Comparison of ENCODE assay signal across 8 mouse cellular contexts in the genomic region with DNA sequence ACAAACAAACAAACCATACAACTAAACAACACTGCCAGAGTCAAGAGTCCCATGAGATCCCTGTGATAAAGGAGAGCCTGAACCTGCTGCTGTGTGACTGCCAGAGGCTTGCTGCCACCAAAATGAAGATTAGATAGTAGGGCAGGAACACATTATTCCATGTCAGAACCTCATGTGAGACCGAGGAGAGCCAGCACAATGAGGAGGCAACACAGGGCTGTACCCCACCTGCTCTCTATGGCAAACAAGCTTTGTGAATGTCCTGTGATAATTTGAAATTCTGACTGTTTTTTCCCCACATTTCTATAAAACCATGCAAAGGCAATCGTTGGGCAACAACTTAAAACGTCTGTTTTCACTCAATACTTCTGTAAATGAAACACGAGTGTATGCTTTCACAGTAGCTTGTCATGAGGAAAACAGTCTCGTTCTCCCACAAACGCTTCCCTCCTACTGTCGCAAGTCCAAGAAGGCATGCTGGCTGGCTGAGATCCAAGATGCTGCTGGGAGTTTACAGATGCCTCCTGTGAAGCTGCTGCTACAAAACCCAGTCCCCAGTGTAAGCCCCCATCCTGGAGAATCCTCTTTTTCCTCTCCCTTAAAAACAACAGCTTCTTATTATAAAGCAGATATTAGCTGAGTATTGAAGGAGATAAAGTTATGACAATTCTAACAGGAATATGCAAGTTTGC.
A peak's percentile ranks its signal among the peaks of the same experiment; 100 is the strongest.
DNase-seq lines count a peak whose midpoint lies in the region; ATAC-seq and TF ChIP-seq lines count a peak whose summit lies in the region.
"Had no signal": no experiment of that assay in that cellular context is flagged by ENCODE, and none has a peak within 500 bp of the region (broad histone marks: within the 10 kb centered on the region; RNA-seq: fewer than 3 reads in every experiment).

No protein-coding gene starts in this region.

- peak overlapping the region; percentile 24; the same call in 1 of the 2 replicates for H3K4me2 ChIP-seq in hindbrain, embryonic 15.5 days
- H3K4me2 ChIP-seq in hindbrain, embryonic 12.5 days (replicated peaks): no peak overlapping the region
- 0 out of 2 replicates have a peak overlapping the region, but pooled peaks have one; percentile 5 for H3K4me2 ChIP-seq in forebrain, postnatal 0 days (ENCODE audit: low read depth)
- H3K4me2 ChIP-seq: stomach, embryonic 15.5 days had no signal

- H3K27me3 ChIP-seq in hindbrain, embryonic 15.5 days: no peaks in the 10 kb centered on the region
- no peaks in the 10 kb centered on the region for H3K27me3 ChIP-seq in hindbrain, embryonic 12.5 days
- H3K27me3 ChIP-seq in forebrain, postnatal 0 days (ENCODE audit: insufficient read depth, low read length): no peaks in the 10 kb centered on the region
- H3K27me3 ChIP-seq in thymus, adult 2 months (ENCODE audit: control insufficient read depth, insufficient read depth, low read length): no peaks in the 10 kb centered on the region
- H3K27me3 ChIP-seq: stomach, embryonic 15.5 days had no signal

- H3K9ac ChIP-seq in hindbrain, embryonic 15.5 days: no peak overlapping the region
- no peak overlapping the region for H3K9ac ChIP-seq in hindbrain, embryonic 12.5 days
- no peak overlapping the region for H3K9ac ChIP-seq in forebrain, postnatal 0 days
- H3K9ac ChIP-seq: stomach, embryonic 15.5 days had no signal

- no peak for TF ChIP-seq CTCF in forebrain, postnatal 0 days (IDR thresholded peaks at IDR 0.05; ENCODE audit: low read depth)
- TF ChIP-seq CTCF in thymus, adult 2 months (IDR thresholded peaks at IDR 0.05; ENCODE audit: borderline replicate concordance, control insufficient read depth, extremely low read depth, insufficient read depth, low read length, poor library complexity): no peak

- H3K4me1 ChIP-seq in hindbrain, embryonic 15.5 days (replicated peaks): peaks cover 8% of the 10 kb centered on the region
- H3K4me1 ChIP-seq in hindbrain, embryonic 12.5 days: no peaks in the 10 kb centered on the region
- peaks cover 6% of the 10 kb centered on the region; the same call in 1 of the 2 replicates for H3K4me1 ChIP-seq in forebrain, postnatal 0 days (ENCODE audit: insufficient read depth)
- no peaks in the 10 kb centered on the region for H3K4me1 ChIP-seq in thymus, adult 2 months (replicated peaks; ENCODE audit: control insufficient read depth, insufficient read depth, low read length)
- H3K4me1 ChIP-seq: stomach, embryonic 15.5 days had no signal

- ATAC-seq in hindbrain, embryonic 15.5 days (ENCODE audit: low FRiP score, low read depth): no peak
- no peak; the same call in 1 of the 2 replicates for ATAC-seq in hindbrain, embryonic 12.5 days (ENCODE audit: low FRiP score)
- ATAC-seq in forebrain, postnatal 0 days: peak; percentile 81
- no peak for ATAC-seq in activated CD4-positive, CD25-positive, alpha-beta regulatory T cell, adult 4 months

- intact Hi-C loops in left cerebral cortex, postnatal 14 days (cut with DNase I): no loop called here

- no peaks in the 10 kb centered on the region for H3K9me3 ChIP-seq in hindbrain, embryonic 15.5 days
- H3K9me3 ChIP-seq in hindbrain, embryonic 12.5 days (replicated peaks): no peaks in the 10 kb centered on the region
- H3K9me3 ChIP-seq in forebrain, postnatal 0 days (ENCODE audit: low read length): no peaks in the 10 kb centered on the region
- H3K9me3 ChIP-seq: stomach, embryonic 15.5 days had no signal

- H3K4me3 ChIP-seq in hindbrain, embryonic 15.5 days: no peak overlapping the region
- no peak overlapping the region for H3K4me3 ChIP-seq in hindbrain, embryonic 12.5 days
- H3K4me3 ChIP-seq in forebrain, postnatal 0 days (ENCODE audit: low read depth, low read length): no peak overlapping the region
- no peak overlapping the region for H3K4me3 ChIP-seq in thymus, adult 2 months (ENCODE audit: control insufficient read depth, insufficient read depth, low read length)
- H3K4me3 ChIP-seq: stomach, embryonic 15.5 days had no signal

- 0 out of 2 replicates have a peak overlapping the region, but pooled peaks have one; percentile 1 for H3K27ac ChIP-seq in hindbrain, embryonic 15.5 days (replicated peaks)
- no peak overlapping the region for H3K27ac ChIP-seq in hindbrain, embryonic 12.5 days
- no peak overlapping the region; the same call in 1 of the 2 replicates for H3K27ac ChIP-seq in forebrain, postnatal 0 days (ENCODE audit: low read depth, low read length)
- H3K27ac ChIP-seq in thymus, adult 2 months (ENCODE audit: control insufficient read depth, insufficient read depth, low read length): no peak overlapping the region
- H3K27ac ChIP-seq: stomach, embryonic 15.5 days had no signal

- TF ChIP-seq POLR2A in thymus, adult 2 months (IDR thresholded peaks at IDR 0.05; ENCODE audit: control insufficient read depth, extremely low read depth, insufficient read depth, low read length, poor library complexity): no peak

- H3K36me3 ChIP-seq in hindbrain, embryonic 15.5 days: no peaks in the 10 kb centered on the region
- H3K36me3 ChIP-seq in hindbrain, embryonic 12.5 days: no peaks in the 10 kb centered on the region
- H3K36me3 ChIP-seq in forebrain, postnatal 0 days (ENCODE audit: insufficient read depth): no peaks in the 10 kb centered on the region
- H3K36me3 ChIP-seq in thymus, adult 2 months (ENCODE audit: control insufficient read depth, insufficient read depth, low read length): no peaks in the 10 kb centered on the region
- H3K36me3 ChIP-seq: stomach, embryonic 15.5 days had no signal

- WGBS in hindbrain, embryonic 15.5 days: 21% methylated on average over 7 of the region's 7 CpGs
- 44% methylated on average over 7 of the region's 7 CpGs for WGBS in hindbrain, embryonic 12.5 days
- 10% methylated on average over 7 of the region's 7 CpGs for WGBS in forebrain, postnatal 0 days
- 80% methylated on average over 7 of the region's 7 CpGs for WGBS in thymus, adult 2 months

- peak; percentile 76 for DNase-seq in brain, adult 2 months (ENCODE audit: low read depth, low spot score)
- DNase-seq in forebrain, postnatal 0 days: peak; percentile 82
- DNase-seq in left cerebral cortex, postnatal 14 days (ENCODE audit: low spot score in 2 of 2): peak; percentile 58 to 72
- no peak for DNase-seq in thymus, adult 2 months
